Mouse (Mus musculus): ENCODE results near the gene Sept9. TPM values are rescaled to one million over a fixed set of nuclear protein-coding genes. Genes with fewer than 3 reads are reported as not detected.

Gene Sept9
- polyA plus RNA-seq, 1 experiment from 2014 or later, result 180 TPM

GRCm38 (mm10) chr11:117179902-117180301, 19.6 kb upstream of the Sept9 start:
- H3K4me2 ChIP-seq, result no peak overlapping the region
- peaks cover 5% of the 10 kb centered on the region for H3K4me1 ChIP-seq
- H3K4me3 ChIP-seq (replicated peaks), result no peak overlapping the region
- ATAC-seq (ENCODE audit: low FRiP score), result no peak
- H3K27ac ChIP-seq, result no peak overlapping the region
- H3K27me3 ChIP-seq, result peaks cover 8% of the 10 kb centered on the region; the same call in 1 of the 2 replicates
- no peaks in the 10 kb centered on the region for H3K36me3 ChIP-seq (replicated peaks)
- peaks cover 12% of the 10 kb centered on the region for H3K9me3 ChIP-seq
- no peak overlapping the region for H3K9ac ChIP-seq
- WGBS, result 82% methylated on average over 5 of the region's 5 CpGs

- ATAC-seq (ENCODE audit: low FRiP score), result no peak
- WGBS, result 86% methylated on average over 3 of the region's 3 CpGs
Measured at GRCm38 (mm10) chr11:117182808-117183207, 16.7 kb upstream of the Sept9 start.

GRCm38 (mm10) chr11:117183299-117183698, 16.2 kb upstream of the Sept9 start:
- no peaks in the 10 kb centered on the region for H3K36me3 ChIP-seq (replicated peaks)
- H3K9me3 ChIP-seq, result peaks cover 12% of the 10 kb centered on the region
- H3K4me1 ChIP-seq, result 0 out of 2 replicates have a peak, but pooled peaks cover 5% of the 10 kb centered on the region
- no peak for ATAC-seq (ENCODE audit: low FRiP score)
- peaks cover 4% of the 10 kb centered on the region; the same call in 1 of the 2 replicates for H3K27me3 ChIP-seq
- WGBS, result 72% methylated on average over 3 of the region's 3 CpGs
- H3K4me2 ChIP-seq, result no peak overlapping the region
- no peak overlapping the region for H3K9ac ChIP-seq
- no peak overlapping the region for H3K27ac ChIP-seq
- no peak overlapping the region for H3K4me3 ChIP-seq (replicated peaks)

More at GRCm38 (mm10) chr11:117182808-117183207, 16.7 kb upstream of the Sept9 start:
- Histone ChIP-seq H3K4me1 (0 out of 2 replicates have a peak, but pooled peaks cover 5% of the 10 kb centered on the region), H3K27ac (no peak overlapping the region), H3K9me3 (peaks cover 12% of the 10 kb centered on the region), H3K4me3 (replicated peaks) (no peak overlapping the region), H3K27me3 (peaks cover 8% of the 10 kb centered on the region; the same call in 1 of the 2 replicates), H3K9ac (no peak overlapping the region), H3K4me2 (no peak overlapping the region), H3K36me3 (replicated peaks) (no peaks in the 10 kb centered on the region)

- no peak overlapping the region for H3K27ac ChIP-seq
- H3K4me2 ChIP-seq, result no peak overlapping the region
- no peak for ATAC-seq (ENCODE audit: low FRiP score)
- no peak overlapping the region for H3K9ac ChIP-seq
- H3K4me1 ChIP-seq, result 0 out of 2 replicates have a peak, but pooled peaks cover 5% of the 10 kb centered on the region
- WGBS, result 87% methylated on average over 5 of the region's 5 CpGs
- H3K36me3 ChIP-seq (replicated peaks), result no peaks in the 10 kb centered on the region
- no peak overlapping the region for H3K4me3 ChIP-seq (replicated peaks)
- H3K9me3 ChIP-seq, result peaks cover 12% of the 10 kb centered on the region
- no peaks in the 10 kb centered on the region for H3K27me3 ChIP-seq
Measured at GRCm38 (mm10) chr11:117183841-117184240, 15.6 kb upstream of the Sept9 start.

GRCm38 (mm10) chr11:117185076-117185933, 14.2 kb upstream of the Sept9 start:
- ATAC-seq (ENCODE audit: low FRiP score), result no peak
- 0 out of 2 replicates have a peak, but pooled peaks cover 4% of the 10 kb centered on the region for H3K27me3 ChIP-seq
- H3K36me3 ChIP-seq (replicated peaks), result no peaks in the 10 kb centered on the region
- no peak overlapping the region for H3K9ac ChIP-seq
- H3K4me3 ChIP-seq (replicated peaks), result no peak overlapping the region
- 68% methylated on average over 21 of the region's 21 CpGs for WGBS
- H3K4me1 ChIP-seq, result 0 out of 2 replicates have a peak, but pooled peaks cover 5% of the 10 kb centered on the region
- H3K27ac ChIP-seq, result no peak overlapping the region
- peaks cover 9% of the 10 kb centered on the region for H3K9me3 ChIP-seq
- no peak overlapping the region for H3K4me2 ChIP-seq

GRCm38 (mm10) chr11:117191524-117191923, 7.9 kb upstream of the Sept9 start:
- Histone ChIP-seq H3K36me3 (replicated peaks) (no peaks in the 10 kb centered on the region), H3K27ac (no peak overlapping the region), H3K4me1 (no peaks in the 10 kb centered on the region), H3K9ac (no peak overlapping the region), H3K27me3 (peaks cover 10% of the 10 kb centered on the region), H3K9me3 (no peaks in the 10 kb centered on the region), H3K4me2 (no peak overlapping the region), H3K4me3 (replicated peaks) (no peak overlapping the region)
- WGBS, result 73% methylated on average over 5 of the region's 5 CpGs
- no peak for ATAC-seq (ENCODE audit: low FRiP score)

GRCm38 (mm10) chr11:117194475-117194937, 5.0 kb upstream of the Sept9 start:
- ATAC-seq (ENCODE audit: low FRiP score), result no peak
- Histone ChIP-seq H3K9ac (no peak overlapping the region), H3K9me3 (no peaks in the 10 kb centered on the region), H3K4me3 (replicated peaks) (no peak overlapping the region), H3K4me2 (no peak overlapping the region), H3K27me3 (peaks cover 39% of the 10 kb centered on the region), H3K4me1 (peaks cover 4% of the 10 kb centered on the region), H3K27ac (no peak overlapping the region), H3K36me3 (replicated peaks) (no peaks in the 10 kb centered on the region)
- WGBS, result 83% methylated on average over 11 of the region's 11 CpGs

GRCm38 (mm10) chr11:117195616-117196015, 3.8 kb upstream of the Sept9 start:
- Histone ChIP-seq H3K9ac (no peak overlapping the region), H3K36me3 (replicated peaks) (no peaks in the 10 kb centered on the region), H3K4me2 (no peak overlapping the region), H3K4me1 (peaks cover 10% of the 10 kb centered on the region), H3K9me3 (no peaks in the 10 kb centered on the region), H3K4me3 (replicated peaks) (no peak overlapping the region), H3K27me3 (peaks cover 46% of the 10 kb centered on the region), H3K27ac (no peak overlapping the region)
- 89% methylated on average over 6 of the region's 6 CpGs for WGBS
- ATAC-seq (ENCODE audit: low FRiP score), result no peak

GRCm38 (mm10) chr11:117196681-117197080, 2.8 kb upstream of the Sept9 start:
- Histone ChIP-seq H3K36me3 (replicated peaks) (no peaks in the 10 kb centered on the region), H3K9ac (no peak overlapping the region), H3K27me3 (peaks cover 57% of the 10 kb centered on the region), H3K27ac (no peak overlapping the region), H3K9me3 (no peaks in the 10 kb centered on the region), H3K4me2 (no peak overlapping the region), H3K4me3 (replicated peaks) (no peak overlapping the region), H3K4me1 (peaks cover 10% of the 10 kb centered on the region)
- ATAC-seq (ENCODE audit: low FRiP score), result no peak
- 91% methylated on average over 7 of the region's 7 CpGs for WGBS

GRCm38 (mm10) chr11:117198122-117198521, 1.3 kb upstream of the Sept9 start:
- Histone ChIP-seq H3K4me2 (no peak overlapping the region), H3K9me3 (no peaks in the 10 kb centered on the region), H3K27ac (no peak overlapping the region), H3K27me3 (peaks cover 67% of the 10 kb centered on the region), H3K4me3 (replicated peaks) (no peak overlapping the region), H3K36me3 (replicated peaks) (no peaks in the 10 kb centered on the region), H3K4me1 (peaks cover 10% of the 10 kb centered on the region), H3K9ac (no peak overlapping the region)
- no peak for ATAC-seq (ENCODE audit: low FRiP score)
- WGBS, result 81% methylated on average over 5 of the region's 5 CpGs

- peaks cover 67% of the 10 kb centered on the region for H3K27me3 ChIP-seq
- H3K9ac ChIP-seq, result no peak overlapping the region
- 86% methylated on average over 12 of the region's 12 CpGs for WGBS
- H3K9me3 ChIP-seq, result no peaks in the 10 kb centered on the region
- H3K4me3 ChIP-seq (replicated peaks), result no peak overlapping the region
- H3K4me2 ChIP-seq, result no peak overlapping the region
- no peaks in the 10 kb centered on the region for H3K36me3 ChIP-seq (replicated peaks)
- ATAC-seq (ENCODE audit: low FRiP score), result no peak
- peaks cover 10% of the 10 kb centered on the region for H3K4me1 ChIP-seq
- H3K27ac ChIP-seq, result no peak overlapping the region
Measured at GRCm38 (mm10) chr11:117201846-117202245, 2.4 kb downstream of the Sept9 start.

- ATAC-seq (ENCODE audit: low FRiP score), result no peak
- Histone ChIP-seq H3K9me3 (no peaks in the 10 kb centered on the region), H3K4me2 (no peak overlapping the region), H3K9ac (no peak overlapping the region), H3K4me3 (replicated peaks) (no peak overlapping the region), H3K4me1 (peaks cover 5% of the 10 kb centered on the region), H3K27ac (no peak overlapping the region), H3K36me3 (replicated peaks) (no peaks in the 10 kb centered on the region), H3K27me3 (peaks cover 40% of the 10 kb centered on the region)
- WGBS, result 85% methylated on average over 8 of the region's 8 CpGs
Measured at GRCm38 (mm10) chr11:117204606-117205005, 5.1 kb downstream of the Sept9 start.
